Mouse (Mus musculus) neural tube, embryonic 12.5 days (tissue): ENCODE results near the gene Ing1. TPM values are rescaled to one million over a fixed set of nuclear protein-coding genes. Genes with fewer than 3 reads are reported as not detected.

Experiments
- ATAC-seq: fragments of 200-750 bp; cut with Nextera tagmentation; 2 replicates; pipeline ENCODE4 v1.8.0; 2017; ENCODE audit warnings: low read depth, mild to moderate bottlenecking, moderate TSS enrichment, moderate library complexity; ENCODE audit not compliant: low FRiP score
- H3K27ac ChIP-seq: fragments of 300-500 bp; sonication (generic); 2 replicates; pipeline ENCODE4 v1.5.1; 2016
- H3K27me3 ChIP-seq: fragments of 300-500 bp; sonication (generic); replicated peaks from 2 replicates; pipeline ENCODE4 v1.6.1; 2016; ENCODE audit warnings: mild to moderate bottlenecking
- H3K36me3 ChIP-seq: fragments of 300-500 bp; sonication (generic); 2 replicates; pipeline ENCODE4 v1.6.1; 2016; ENCODE audit warnings: mild to moderate bottlenecking
- H3K4me1 ChIP-seq: fragments of 300-500 bp; sonication (generic); 2 replicates; pipeline ENCODE4 v1.6.1; 2016
- H3K4me2 ChIP-seq: fragments of 300-500 bp; sonication (generic); replicated peaks from 2 replicates; pipeline ENCODE4 v1.6.1; 2016; ENCODE audit warnings: mild to moderate bottlenecking
- H3K4me3 ChIP-seq: fragments of 300-500 bp; sonication (generic); 2 replicates; pipeline ENCODE4 v1.5.1; 2016
- H3K9ac ChIP-seq: fragments of 300-500 bp; sonication (generic); 2 replicates; pipeline ENCODE4 v1.6.1; 2016; ENCODE audit warnings: mild to moderate bottlenecking
- H3K9me3 ChIP-seq: fragments of 300-500 bp; sonication (generic); 2 replicates; pipeline ENCODE4 v1.6.1; 2016; ENCODE audit warnings: mild to moderate bottlenecking
- WGBS: fragments of 180-500 bp; shearing (Covaris S2); methylation state at CpG from one replicate; pipeline ENCODE4 v1.1.7; 2016; 5-methylcytosine and 5-hydroxymethylcytosine counted together
- polyA plus RNA-seq: library from polyadenylated mRNA; unstranded; fragments of >200 nt; fragmentation: Nextera tagmentation; extraction: Ambion mirVana; gene quantifications from 2 replicates; pipeline ENCODE4 v1.2.1, GENCODE M21; 2016

Gene Ing1
- polyA plus RNA-seq, 1 experiment from 2014 or later: 59.1 TPM

- peaks cover 65% of the 10 kb centered on the region for H3K36me3 ChIP-seq
- H3K27ac ChIP-seq: no peak overlapping the region
- no peaks in the 10 kb centered on the region for H3K27me3 ChIP-seq
- H3K9ac ChIP-seq: no peak overlapping the region
- H3K4me1 ChIP-seq: no peaks in the 10 kb centered on the region
- H3K4me3 ChIP-seq: no peak overlapping the region
- 97% methylated on average over 9 of the region's 9 CpGs for WGBS
- H3K4me2 ChIP-seq: no peak overlapping the region
- no peak for ATAC-seq
- H3K9me3 ChIP-seq: peaks cover 3% of the 10 kb centered on the region; the same call in 1 of the 2 replicates
Measured at GRCm38 (mm10) chr8:11608848-11609247, 53.5 kb downstream of the Ing1 start.

Other genes with a start within 250 kb of the Ing1 start
- 70.7 and 76.7 TPM in 2 replicates for gene Col4a2, start 242.8 kb upstream of the Ing1 start, polyA plus RNA-seq
- 142 and 154 TPM in 2 replicates for gene Col4a1, start 242.7 kb upstream of the Ing1 start, polyA plus RNA-seq
- 0.85 and 1.2 TPM in 2 replicates for gene Rab20, start 76.9 kb upstream of the Ing1 start, polyA plus RNA-seq
- 131 TPM in 2 replicates for gene Naxd, start 58.1 kb upstream of the Ing1 start, polyA plus RNA-seq
- 20.7 and 22.7 TPM in 2 replicates for gene Cars2, start 4.8 kb upstream of the Ing1 start, polyA plus RNA-seq
- 101 and 103 TPM in 2 replicates for gene Ankrd10, start 80.2 kb downstream of the Ing1 start, polyA plus RNA-seq
- gene 1700016D06Rik, start 145.5 kb downstream of the Ing1 start, polyA plus RNA-seq: not detected in 2 replicates
- 79.0 and 83.7 TPM in 2 replicates for gene Arhgef7, start 172.2 kb downstream of the Ing1 start, polyA plus RNA-seq